Mouse (Mus musculus) CH12.LX (cell line): ENCODE measurements around the gene Parp3.

Experiments
- BHLHE40 ChIP-seq: IDR thresholded peaks from 2 replicates; pipeline ENCODE4 v1.6.1; 2011; ENCODE audit warnings: mild to moderate bottlenecking, low read depth, low read length, improper control_type of control experiment
- CHD1 ChIP-seq: IDR thresholded peaks from 2 replicates; pipeline ENCODE4 v1.6.1; 2012; ENCODE audit warnings: low read depth, low read length, improper control_type of control experiment, inconsistent platforms
- CTCF ChIP-seq, 2 experiments: IDR thresholded peaks in 1 of 2; conservative IDR thresholded peaks in 1 of 2; 2 replicates each; pipeline ENCODE4 v1.5.1; 2011 to 2012; ENCODE audit warnings: low read depth in 2 of 2, low read length in 2 of 2, improper control_type of control experiment in 1 of 2, inconsistent platforms in 1 of 2, mild to moderate bottlenecking in 1 of 2, moderate library complexity in 1 of 2
- E2F4 ChIP-seq: IDR thresholded peaks from 2 replicates; pipeline ENCODE4 v1.6.1; 2011; ENCODE audit warnings: low read depth, low read length, improper control_type of control experiment; ENCODE audit not compliant: insufficient replicate concordance
- ETS1 ChIP-seq: conservative IDR thresholded peaks from 2 replicates; pipeline ENCODE4 v1.6.1; 2012; ENCODE audit warnings: low read depth, mild to moderate bottlenecking, inconsistent platforms, low read length, improper control_type of control experiment, moderate library complexity
- HCFC1 ChIP-seq: IDR thresholded peaks from 2 replicates; pipeline ENCODE4 v1.6.1; 2012; ENCODE audit warnings: low read depth, mild to moderate bottlenecking, inconsistent platforms, low read length, improper control_type of control experiment
- MXI1 ChIP-seq: IDR thresholded peaks from 2 replicates; pipeline ENCODE4 v1.6.1; 2011; ENCODE audit warnings: mild to moderate bottlenecking, low read depth, low read length, improper control_type of control experiment
- POLR2A ChIP-seq: IDR thresholded peaks from 2 replicates; pipeline ENCODE4 v1.6.1; 2011; ENCODE audit warnings: low read depth, mild to moderate bottlenecking, improper control_type of control experiment, low read length
- TBP ChIP-seq: conservative IDR thresholded peaks from 2 replicates; pipeline ENCODE4 v1.6.1; 2011; ENCODE audit warnings: low read depth, low read length, improper control_type of control experiment
- TCF12 ChIP-seq: IDR thresholded peaks from 2 replicates; pipeline ENCODE4 v1.6.1; 2014; ENCODE audit warnings: low read depth, mild to moderate bottlenecking, inconsistent platforms, low read length, improper control_type of control experiment
- USF1 ChIP-seq: IDR thresholded peaks from 2 replicates; pipeline ENCODE4 v1.6.1; 2014; ENCODE audit warnings: low read depth, mild to moderate bottlenecking, inconsistent platforms, low read length, improper control_type of control experiment
- ZKSCAN1 ChIP-seq: IDR thresholded peaks from 2 replicates; pipeline ENCODE4 v1.6.1; 2012; ENCODE audit warnings: low read depth, inconsistent platforms, low read length, improper control_type of control experiment, borderline replicate concordance
- ZMIZ1 ChIP-seq: IDR thresholded peaks from 2 replicates; pipeline ENCODE4 v1.6.1; 2012; ENCODE audit warnings: low read depth, mild to moderate bottlenecking, inconsistent platforms, low read length, improper control_type of control experiment

GRCm38 (mm10) chr9:106454888-106455681 lies 21.7 kb downstream of the Parp3 start:
- no peak for TF ChIP-seq BHLHE40
- no peak for TF ChIP-seq CTCF (conservative IDR thresholded peaks at IDR 0.05 in 1 of 2, IDR thresholded peaks at IDR 0.05 in 1 of 2; ENCODE audit: low read depth in 2 of 2, low read length in 2 of 2)
- no peak for TF ChIP-seq USF1
- TF ChIP-seq POLR2A: no peak
- no peak for TF ChIP-seq HCFC1
- TF ChIP-seq MXI1: no peak
- no peak for TF ChIP-seq TBP
- no peak for TF ChIP-seq CHD1
- TF ChIP-seq E2F4: no peak
- TF ChIP-seq ZKSCAN1: no peak
- no peak for TF ChIP-seq ETS1
- TF ChIP-seq ZMIZ1: no peak
- TF ChIP-seq TCF12: no peak
